Mouse (Mus musculus) mouse trophoblast stem cell (cell line): ENCODE results near the gene A930033H14Rik.

Source experiments
- in situ Hi-C, 2 experiments: fragments of 300-500 bp; cut with MseI, MboI; formaldehyde crosslinking; loops; 2 replicates in 1 of 2; 3 replicates in 1 of 2; pipeline ENCODE4 v1.15.1; 2025

Gene A930033H14Rik

DNA sequence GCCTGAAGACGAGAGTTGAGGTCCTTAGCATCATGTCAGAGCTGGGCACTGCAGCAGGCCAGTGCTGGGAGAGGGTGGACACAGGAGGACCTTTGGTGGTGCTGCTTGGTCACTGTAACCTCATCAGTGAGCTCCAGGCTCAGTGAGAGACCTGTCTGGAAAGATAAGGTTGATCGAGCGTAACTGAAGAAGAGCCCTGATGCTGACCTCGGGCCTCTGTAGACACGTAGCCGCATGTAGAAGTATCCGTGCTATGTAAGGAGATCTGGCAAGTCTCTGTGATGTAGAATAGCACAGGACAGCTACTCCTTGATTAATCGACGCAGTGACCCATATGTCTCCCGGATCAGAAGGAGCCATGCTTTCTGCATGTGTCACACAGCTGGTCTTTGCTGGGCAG lies 19.2 kb downstream of the A930033H14Rik start:
- in situ Hi-C loops: no loop called here

DNA sequence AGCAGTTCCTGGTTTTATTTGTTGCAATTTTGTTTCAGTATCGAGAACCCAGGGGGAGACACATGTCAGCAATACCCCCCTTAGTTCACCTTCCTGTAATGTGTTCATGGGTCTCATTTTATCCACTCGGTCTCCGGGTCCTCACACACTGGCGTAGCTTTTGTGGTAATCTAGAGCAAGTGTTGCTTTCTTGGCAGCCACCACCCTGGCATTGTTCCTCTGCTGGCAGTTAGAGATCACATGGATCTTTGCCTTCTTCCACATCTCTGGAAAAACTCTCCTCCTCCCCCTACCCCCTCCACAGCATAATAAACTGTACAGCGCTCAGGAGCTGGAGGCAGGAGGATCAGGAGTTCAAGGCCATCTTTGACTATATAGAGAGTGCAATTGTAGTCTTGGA lies 20.6 kb downstream of the A930033H14Rik start:
- in situ Hi-C loops: no loop called here

DNA sequence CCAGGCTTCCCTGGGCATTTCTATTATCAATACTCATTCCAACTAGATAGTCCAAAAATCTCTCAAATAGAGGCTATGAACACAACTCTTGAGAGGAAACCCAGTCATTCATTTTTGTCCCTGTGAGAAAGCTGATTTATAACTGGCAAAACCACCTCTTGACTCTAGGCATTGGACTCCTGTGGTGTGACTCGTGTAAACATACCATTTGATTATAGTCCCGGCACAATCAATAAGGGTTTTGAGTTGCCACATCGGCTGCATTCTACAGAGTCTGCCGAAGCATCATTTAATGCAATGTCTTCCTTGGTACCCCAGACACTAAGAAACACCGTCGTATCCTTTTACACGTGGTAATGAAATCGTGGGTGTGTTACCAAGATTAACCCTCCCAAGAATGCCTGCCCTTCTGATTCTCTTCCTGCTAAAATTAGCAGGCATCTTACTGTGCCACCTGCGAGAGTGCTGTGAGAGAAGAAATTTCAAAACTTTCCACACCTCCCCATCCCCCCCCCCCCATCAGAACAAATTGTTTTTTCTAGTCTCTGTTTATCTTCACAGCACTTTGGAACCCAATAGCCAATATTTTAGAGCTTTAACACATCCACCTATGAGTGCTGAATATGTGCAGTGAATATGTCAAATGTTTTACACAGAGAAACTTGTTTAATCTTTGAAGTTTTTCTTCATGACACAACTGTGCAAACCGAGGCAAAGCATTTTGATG lies 22.3 kb downstream of the A930033H14Rik start:
- in situ Hi-C loops: no loop called here

DNA sequence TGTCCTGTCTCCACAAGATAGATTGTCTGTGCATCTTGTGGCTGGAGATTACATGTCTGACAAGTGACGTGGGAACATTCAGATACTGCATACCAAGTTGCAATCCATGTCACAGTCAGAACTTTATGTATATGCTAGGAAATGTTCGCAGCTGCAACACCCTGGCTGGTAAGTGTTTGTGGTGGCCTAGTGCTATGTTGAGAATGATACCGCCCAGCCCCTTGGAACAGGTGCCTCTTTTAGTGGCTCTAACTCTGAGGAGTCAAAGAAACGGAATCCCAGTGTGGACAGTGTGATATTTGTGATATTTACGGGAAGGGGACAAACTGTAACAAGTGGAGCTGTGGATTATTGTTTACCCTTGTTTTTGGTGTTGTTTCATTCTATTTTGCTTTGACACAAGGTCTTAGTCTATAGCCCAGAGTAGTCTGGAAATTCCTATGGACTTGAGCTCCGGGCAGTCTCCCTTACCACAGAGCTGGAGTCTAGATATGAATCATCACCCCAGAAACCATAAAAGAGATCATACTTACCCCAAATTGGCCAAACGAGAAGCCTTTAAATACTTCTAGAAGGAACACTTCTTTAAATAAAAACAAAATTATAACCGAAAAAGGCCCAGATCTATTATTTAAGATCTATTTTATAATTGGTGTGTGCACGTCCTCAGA lies 25.0 kb downstream of the A930033H14Rik start:
- in situ Hi-C loops: loop anchor here (5.0 to 10.0 kb wide), 2 partner anchors 119 to 127 kb away; no protein-coding TSS in a partner anchor

DNA sequence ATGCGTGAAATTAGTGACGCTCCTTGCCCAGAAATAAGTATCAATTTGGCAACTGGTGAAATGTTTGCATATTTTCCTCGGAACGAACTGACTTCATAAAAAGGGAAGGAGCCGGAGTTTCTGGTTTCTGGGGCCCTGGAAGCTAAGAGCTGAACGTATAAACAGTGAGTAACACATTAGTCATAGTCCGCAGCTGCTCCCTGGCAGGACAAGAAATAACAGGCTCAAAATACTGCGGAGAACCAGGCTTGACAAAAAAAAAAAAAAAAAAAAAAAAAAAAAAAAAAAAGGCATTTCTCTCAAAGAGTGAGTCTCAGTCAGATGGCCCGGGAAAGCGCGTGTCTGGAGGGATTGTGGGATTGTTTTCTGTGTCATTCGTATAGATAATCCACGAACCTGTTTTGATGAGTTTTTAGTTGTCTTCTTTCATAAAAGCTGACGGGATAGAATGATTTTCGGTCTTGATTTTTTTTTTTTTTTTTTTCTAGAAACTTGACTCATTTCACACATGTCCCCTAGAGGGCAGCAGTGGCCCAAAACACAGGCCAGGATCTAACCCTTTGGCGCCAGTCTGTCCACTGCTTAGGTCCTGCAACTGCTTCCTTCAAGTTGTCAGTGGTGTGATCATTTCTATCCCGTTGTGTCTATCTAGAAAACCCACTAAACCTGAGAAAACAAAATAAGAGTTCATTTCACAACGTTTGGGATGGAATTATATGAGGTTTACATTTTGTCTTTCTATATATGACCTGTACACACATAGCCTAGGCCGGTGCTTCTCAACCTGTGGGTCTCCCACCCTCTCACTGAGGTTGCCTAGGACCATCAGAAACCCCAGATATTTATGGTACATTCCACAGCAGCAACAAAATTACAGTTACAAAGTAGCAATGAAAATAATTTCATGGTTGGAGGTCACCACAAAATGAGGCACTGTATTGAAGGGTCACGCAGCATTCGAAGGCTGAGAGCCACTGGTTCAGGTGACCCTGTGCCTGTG lies 26.7 kb downstream of the A930033H14Rik start:
- in situ Hi-C loops: loop anchor here (5.0 to 10.0 kb wide), 2 partner anchors 121 to 129 kb away; no protein-coding TSS in a partner anchor

DNA sequence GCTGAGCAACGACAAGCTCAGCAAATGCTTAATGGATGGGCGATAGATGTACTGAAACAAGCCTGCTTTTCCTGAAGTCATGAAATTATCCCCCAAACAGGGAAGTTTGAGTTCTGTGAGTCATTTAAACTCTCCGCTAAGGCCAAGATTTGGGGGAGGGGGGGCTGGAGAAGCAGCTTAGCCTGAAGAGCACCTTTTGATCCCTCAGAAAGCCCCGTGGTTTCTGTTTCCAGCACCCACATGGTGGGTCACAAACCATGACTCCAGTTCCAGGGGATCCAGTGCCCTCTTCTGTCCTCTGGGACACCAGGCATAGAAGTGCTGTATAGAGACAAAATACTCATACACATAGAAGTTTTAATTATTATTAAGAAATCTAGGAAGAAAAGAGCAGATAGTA lies 27.5 kb downstream of the A930033H14Rik start:
- in situ Hi-C loops: loop anchor here (5.0 to 10.0 kb wide), 2 partner anchors 122 to 129 kb away; no protein-coding TSS in a partner anchor

DNA sequence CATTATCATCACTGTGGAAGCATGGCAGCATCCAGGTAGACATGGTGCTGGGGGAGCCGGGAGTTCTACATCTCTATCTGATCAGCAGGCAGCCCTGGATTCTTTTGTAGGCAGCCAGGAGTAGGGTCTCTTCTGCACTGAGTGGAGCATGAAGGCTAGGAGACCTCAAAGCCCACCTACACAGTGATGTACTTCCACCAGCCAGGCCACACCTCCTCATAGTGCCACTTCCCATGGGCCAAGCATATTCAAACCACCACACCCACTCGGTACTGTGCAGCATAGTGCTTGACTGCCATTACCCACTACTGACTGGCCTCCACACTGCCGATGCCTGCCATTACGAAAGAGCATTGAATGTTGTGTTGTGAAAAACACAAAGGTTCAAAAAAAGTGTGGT lies 28.0 kb downstream of the A930033H14Rik start:
- in situ Hi-C loops: loop anchor here (5.0 to 10.0 kb wide), 2 partner anchors 122 to 130 kb away; no protein-coding TSS in a partner anchor

DNA sequence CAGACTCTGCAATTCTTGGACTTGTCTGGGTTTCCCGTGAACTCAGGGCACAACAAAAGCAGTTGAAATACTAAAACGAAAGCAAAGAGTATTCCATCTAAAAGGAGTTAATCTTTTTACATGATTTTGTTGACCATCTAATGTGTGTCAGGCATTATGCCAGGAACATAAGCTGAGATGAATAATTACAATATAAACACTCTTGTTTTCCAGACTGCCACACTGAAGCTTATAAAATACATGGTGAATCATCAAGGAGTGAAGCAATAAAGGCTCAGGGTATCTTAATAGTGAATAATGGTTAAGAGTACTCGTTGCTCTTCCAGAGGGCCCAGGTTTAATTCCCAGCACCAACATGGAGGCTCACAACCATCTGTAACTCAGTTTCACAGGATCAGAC lies 31.9 kb downstream of the A930033H14Rik start:
- in situ Hi-C loops: loop anchor here in 1 of 2 experiments (10.0 kb wide), 1 partner anchor 134 kb away; no protein-coding TSS in a partner anchor

DNA sequence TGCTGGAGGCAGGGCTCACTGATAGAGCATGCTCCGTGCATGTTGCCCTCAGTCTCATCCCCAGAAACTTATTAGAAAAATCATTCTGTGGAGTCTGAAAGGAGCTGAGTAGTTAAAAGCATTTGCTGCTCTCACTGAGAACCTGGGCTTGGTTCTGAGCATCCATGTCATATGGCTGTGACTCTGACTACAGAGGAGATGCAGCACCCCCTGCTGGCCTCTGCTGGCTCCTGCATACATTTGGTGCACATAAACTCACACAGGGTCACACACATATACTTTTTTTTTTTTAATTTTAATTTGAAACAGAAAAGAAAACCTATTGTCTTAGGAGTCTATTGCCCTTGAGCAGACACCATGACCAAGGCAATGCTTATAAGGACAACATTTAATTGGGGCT lies 33.6 kb downstream of the A930033H14Rik start:
- in situ Hi-C loops: no loop called here

DNA sequence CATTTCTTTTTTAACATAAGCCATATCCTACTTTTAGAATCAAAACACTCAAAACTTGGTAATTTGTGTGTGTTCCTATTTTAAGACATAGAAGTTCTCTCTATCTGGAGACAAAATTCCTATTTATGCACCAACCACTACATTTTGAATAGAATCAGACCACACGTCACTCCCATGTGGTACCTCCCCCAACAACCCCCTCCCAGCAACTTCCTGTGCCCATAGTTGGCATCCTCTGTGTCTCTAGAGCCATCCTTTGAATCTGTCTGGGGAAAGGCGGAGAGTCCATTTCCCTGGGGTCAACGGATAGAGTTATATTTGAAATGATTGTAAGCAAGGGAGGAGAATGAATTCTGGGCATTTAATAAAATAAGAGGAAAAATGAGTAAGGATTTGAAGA lies 36.8 kb downstream of the A930033H14Rik start:
- in situ Hi-C loops: no loop called here

DNA sequence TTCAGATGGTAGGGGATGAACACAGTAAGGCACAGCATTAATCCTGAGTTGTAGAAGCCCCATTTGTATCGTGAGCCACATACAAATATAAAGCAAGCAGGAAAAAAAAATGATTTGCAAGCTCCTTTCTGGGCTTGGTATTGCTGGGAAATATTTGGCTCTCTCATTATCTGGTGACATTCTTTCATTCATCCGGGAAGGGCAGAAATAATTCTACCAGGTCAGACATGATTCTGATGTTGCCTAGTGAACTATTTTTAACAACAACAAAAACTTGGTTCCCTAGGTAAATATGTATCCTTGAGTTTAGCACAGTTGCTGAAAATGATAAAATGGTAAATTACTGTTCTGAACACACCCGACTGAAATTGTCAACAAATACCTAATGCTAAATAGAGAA lies 40.5 kb downstream of the A930033H14Rik start:
- in situ Hi-C loops: no loop called here

DNA sequence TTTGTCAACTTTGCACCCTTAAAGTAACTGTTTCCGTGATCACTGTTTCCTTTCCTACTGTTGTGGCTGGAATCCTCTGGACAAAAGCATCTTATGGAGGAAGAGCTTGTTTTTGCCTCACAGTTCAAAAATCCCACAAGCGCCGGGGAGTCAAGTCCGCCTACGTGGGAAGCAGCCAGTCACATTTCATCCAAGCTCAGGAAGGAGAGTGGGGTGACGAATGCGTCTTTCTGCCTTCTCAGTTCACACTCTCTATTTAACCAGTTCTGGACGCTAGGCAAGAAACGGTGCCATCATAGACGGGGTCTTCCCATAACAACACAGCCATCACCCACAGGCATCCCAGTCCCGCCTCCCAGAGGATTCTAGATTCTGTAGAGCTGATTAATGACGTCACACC lies 46.4 kb downstream of the A930033H14Rik start:
- in situ Hi-C loops: no loop called here

DNA sequence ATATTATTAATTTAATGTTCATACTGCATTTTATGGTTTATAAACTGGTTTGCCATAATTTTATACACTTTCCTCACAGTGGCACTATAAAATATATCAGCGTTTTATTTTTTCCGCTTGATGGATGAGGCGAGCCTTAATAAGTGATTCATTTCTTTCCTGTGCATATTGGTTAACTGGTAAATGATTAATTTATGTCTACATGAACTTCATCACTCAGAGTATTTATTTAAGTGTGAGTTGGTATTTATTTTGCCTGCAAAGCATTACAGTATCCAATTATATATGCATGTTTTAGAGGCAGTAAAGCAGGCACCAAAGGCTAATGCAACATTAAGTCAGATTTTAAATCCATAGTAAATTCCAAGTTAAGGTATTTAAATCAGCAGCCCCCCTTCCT lies 47.1 kb downstream of the A930033H14Rik start:
- in situ Hi-C loops: no loop called here

DNA sequence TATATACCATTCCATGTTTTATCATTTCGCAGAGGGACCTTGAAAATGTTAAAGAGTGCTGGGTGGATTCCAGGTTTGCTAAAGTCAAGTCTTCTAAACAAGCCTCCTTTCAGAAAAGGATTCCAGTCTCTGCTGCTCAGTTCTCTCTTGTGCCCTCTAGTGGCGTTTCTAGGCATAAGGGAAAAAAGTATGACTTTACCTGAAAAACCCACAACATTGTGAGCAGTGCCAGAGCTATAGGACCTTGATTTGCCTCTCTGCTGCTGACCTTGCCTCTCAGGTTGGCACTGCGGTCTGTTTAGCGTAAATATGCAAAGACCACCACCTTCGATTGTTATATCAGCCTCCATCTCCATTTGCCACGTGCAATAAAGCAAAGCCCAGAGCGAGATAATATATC lies 47.8 kb downstream of the A930033H14Rik start:
- in situ Hi-C loops: no loop called here

DNA sequence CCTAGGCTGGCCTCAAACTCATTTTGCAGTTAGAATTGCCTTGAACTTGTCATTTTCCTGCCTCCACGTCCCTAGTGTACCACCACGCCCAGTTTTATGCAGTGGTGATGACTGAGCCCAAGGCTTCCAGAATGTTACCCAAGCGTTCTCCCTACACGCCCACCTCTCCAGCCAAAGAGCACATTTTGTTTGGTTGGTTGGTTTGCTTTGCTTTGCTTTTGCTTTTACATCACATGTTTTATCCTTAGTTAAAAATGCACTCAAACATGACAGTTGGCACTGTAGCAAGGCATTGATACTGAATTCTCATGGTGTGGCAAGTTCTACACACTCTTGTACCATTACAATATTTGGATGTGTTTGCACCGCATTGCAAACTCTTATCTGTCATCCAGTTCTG lies 49.7 kb downstream of the A930033H14Rik start:
- in situ Hi-C loops: no loop called here

DNA sequence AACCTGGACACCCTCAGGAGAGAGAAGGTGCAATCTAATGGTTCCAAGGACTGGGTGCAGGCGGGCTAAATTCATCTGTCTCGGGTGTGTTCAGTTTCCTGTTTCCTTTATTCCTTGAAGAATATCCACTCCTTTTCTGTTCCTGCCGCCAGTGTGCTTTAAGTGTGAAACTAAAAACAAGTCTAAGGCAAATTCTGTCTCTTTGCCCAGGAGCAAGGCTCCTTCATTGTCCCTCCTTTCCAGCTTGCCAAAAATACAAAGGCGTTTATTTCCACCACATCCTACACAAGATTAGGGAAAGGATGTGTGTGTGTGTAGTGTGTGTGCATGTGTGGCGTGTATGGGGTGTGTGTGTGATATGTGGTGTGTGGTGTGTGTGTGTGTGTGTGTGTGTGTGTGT lies 50.3 kb downstream of the A930033H14Rik start:
- in situ Hi-C loops: no loop called here

DNA sequence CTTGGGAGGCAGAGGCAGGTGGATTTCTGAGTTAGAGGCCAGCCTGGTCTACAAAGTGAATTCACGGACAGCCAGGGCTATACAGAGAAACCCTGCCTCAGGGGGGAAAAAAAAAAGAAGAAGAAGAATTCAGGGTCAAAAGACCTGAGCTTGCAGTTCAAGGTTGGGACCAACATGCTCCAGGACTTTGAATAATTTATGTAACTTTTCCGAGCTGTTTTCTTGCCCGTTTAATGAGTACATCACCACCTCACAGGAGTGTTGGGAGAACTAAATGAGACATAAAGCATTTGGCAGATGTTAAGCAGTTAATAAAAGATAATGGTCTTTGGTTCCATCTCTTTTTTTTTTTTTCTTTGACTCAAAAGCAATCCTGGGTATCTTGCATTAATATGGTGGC lies 51.4 kb downstream of the A930033H14Rik start:
- in situ Hi-C loops: no loop called here

DNA sequence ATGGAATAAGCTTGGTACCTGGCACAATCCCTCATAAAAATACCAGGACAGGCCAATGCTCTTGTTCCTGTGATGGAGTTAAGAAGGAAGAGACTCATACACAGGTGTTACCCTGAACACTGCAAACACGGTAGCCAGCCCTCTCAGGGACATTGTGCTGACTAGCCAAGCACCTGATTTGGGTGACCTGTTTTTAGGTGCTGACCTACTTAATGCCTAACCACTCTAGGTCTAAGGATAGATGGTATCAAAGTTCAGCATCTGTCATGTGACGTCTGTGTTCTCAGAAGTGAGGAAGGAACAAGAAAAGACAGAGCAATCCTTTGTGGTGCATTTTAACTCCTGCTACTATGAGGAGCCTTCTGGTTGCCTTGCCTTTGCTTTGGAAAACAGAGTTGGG lies 52.0 kb downstream of the A930033H14Rik start:
- in situ Hi-C loops: no loop called here
